Comparison of ENCODE assay signal across 9 mouse cellular contexts in the genomic region with DNA sequence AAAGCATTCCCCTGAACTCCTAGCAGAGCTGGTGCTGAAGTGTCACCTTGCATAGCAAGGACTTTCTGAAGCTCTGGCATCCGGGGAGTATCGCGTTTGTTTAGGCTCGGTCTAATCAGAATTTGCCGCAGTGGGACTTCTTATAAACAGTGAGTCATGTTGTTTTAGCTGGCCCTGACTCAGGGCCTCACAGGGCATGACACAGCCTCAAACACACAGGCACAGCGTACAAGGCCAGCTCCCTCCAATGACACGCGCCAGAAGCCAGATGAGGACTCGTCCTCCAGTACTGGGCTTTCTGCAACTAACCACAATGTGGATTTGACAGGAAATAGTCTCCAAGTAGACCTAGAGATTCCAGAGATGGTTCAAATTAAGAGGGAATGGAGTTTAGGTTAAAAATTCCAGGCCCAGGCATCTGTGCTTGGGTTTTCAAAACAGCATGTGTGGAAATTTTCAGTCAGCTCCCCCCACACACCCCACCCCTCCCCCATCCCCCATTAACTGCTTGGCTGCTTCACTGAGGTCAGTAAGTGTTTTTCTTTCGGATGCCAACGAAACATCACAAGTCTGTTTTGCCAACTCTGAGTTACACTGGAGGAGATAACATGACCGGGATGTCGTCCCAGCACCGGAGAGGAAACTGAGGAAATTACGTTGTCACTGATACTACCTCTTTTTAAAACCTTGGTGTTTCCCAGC. TPM values are rescaled to one million over a fixed set of nuclear protein-coding genes. Genes with fewer than 3 reads are reported as not detected.
DNase-seq lines count a peak whose midpoint lies in the region; ATAC-seq and TF ChIP-seq lines count a peak whose summit lies in the region.
"Had no signal": no experiment of that assay in that cellular context is flagged by ENCODE, and none has a peak within 500 bp of the region (broad histone marks: within the 10 kb centered on the region; RNA-seq: fewer than 3 reads in every experiment).

No protein-coding gene starts in this region.

- peaks cover 48% of the 10 kb centered on the region for H3K79me2 ChIP-seq in C2C12 (ENCODE audit: control insufficient read depth, insufficient read depth)

- H3K4me1 ChIP-seq in lung, adult 2 months (ENCODE audit: control insufficient read depth, insufficient read depth, low read length) = peaks cover 11% of the 10 kb centered on the region
- H3K4me1 ChIP-seq: midbrain, embryonic 12.5 days had no signal

- peaks cover 13% of the 10 kb centered on the region for H3K79me3 ChIP-seq in C2C12 (ENCODE audit: low read depth)

- no peak for TF ChIP-seq CTCF in C2C12 (IDR thresholded peaks at IDR 0.05; ENCODE audit: control insufficient read depth, insufficient read depth, insufficient read length)
- TF ChIP-seq CTCF in lung, adult 2 months (IDR thresholded peaks at IDR 0.05; ENCODE audit: insufficient read depth, low read length) = no peak

- ATAC-seq in granulocyte monocyte progenitor cell, adult 5-6 weeks (replicated peaks; ENCODE audit: poor library complexity, severe bottlenecking) = peak; percentile 78

- H3K36me3 ChIP-seq in C2C12 (ENCODE audit: control insufficient read depth, insufficient read depth) = no peaks in the 10 kb centered on the region
- H3K36me3 ChIP-seq: midbrain, embryonic 12.5 days had no signal

- WGBS in lung, adult 2 months = 8% methylated on average over 15 of the region's 15 CpGs

- H3ac ChIP-seq in C2C12 (ENCODE audit: control insufficient read depth, insufficient read length, low read depth) = peak overlapping the region; percentile 19

- TF ChIP-seq POLR2A in lung, adult 2 months (IDR thresholded peaks at IDR 0.05; ENCODE audit: borderline replicate concordance, extremely low read depth, low read depth, low read length) = no peak

- H3K4me3 ChIP-seq in C2C12 (ENCODE audit: insufficient read depth, poor library complexity, severe bottlenecking) = no peak overlapping the region
- H3K4me3 ChIP-seq in lung, adult 2 months (replicated peaks; ENCODE audit: extremely low read depth, low read depth, low read length) = no peak overlapping the region
- H3K4me3 ChIP-seq: midbrain, embryonic 12.5 days had no signal

- peak; percentile 74 for DNase-seq in adrenal gland, postnatal 10 days
- DNase-seq in kidney, adult 18-20 months = peak; percentile 33
- peak; percentile 50 for DNase-seq in lung, adult 2 months
- DNase-seq in urinary bladder, postnatal 36 days (ENCODE audit: low spot score in 2 of 2) = peak; percentile 45 to 64
- DNase-seq in layer of hippocampus, postnatal 10 days (ENCODE audit: low spot score in 2 of 2) = no peak
- DNase-seq in cerebellum, postnatal 4 days (ENCODE audit: low spot score in 2 of 2) = no peak

- no peaks in the 10 kb centered on the region for H3K27me3 ChIP-seq in C2C12 (ENCODE audit: control insufficient read depth, insufficient read depth, insufficient read length)
- H3K27me3 ChIP-seq: midbrain, embryonic 12.5 days had no signal

TF ChIP-seq in C2C12, 6 proteins besides CTCF, POLR2A, EP300 and RAD21:
- TF ChIP-seq CEBPB (IDR thresholded peaks at IDR 0.05; ENCODE audit: low read depth) (peak; percentile 20), MAX (IDR thresholded peaks at IDR 0.05) (peak; percentile 78), MYOG (IDR thresholded peaks at IDR 0.05; ENCODE audit: control insufficient read depth, extremely low read depth, insufficient read length) (no peak), FOSL1 (IDR thresholded peaks at IDR 0.05; ENCODE audit: insufficient read depth, low read length, poor library complexity, severe bottlenecking) (peak; percentile 95), MYOD1 (IDR thresholded peaks at IDR 0.05; ENCODE audit: control insufficient read depth, insufficient read length, low read depth) (peak; percentile 87), USF1 (IDR thresholded peaks at IDR 0.05; ENCODE audit: low read depth) (no peak)

RNA-seq across cellular contexts. Expression of a gene that starts 14.8 kb away (rescaled TPM):
- polyA plus RNA-seq in C2C12 (2012; fragmentation: generic; extraction: Trizol) = 4.3 TPM
- 10 to 100 TPM; 12.6 to 13.1 TPM for total RNA-seq in adrenal gland, postnatal 10 days (2021)
- total RNA-seq in granulocyte monocyte progenitor cell, adult 5-6 weeks (2014; fragmentation: Nextera tagmentation) = 0.90 and 2.1 TPM in 2 replicates
- total RNA-seq in granulocyte monocyte progenitor cell, adult 5-6 weeks (2017) = 1.0 and 1.8 TPM in 2 replicates
- polyA plus RNA-seq in lung, adult 2 months (2012; rRNA removed) = 4.8 and 7.4 TPM in 2 replicates
- total RNA-seq in layer of hippocampus, postnatal 10 days (2021) = 1 to 10 TPM; 1.5 to 1.6 TPM

Comparison
In these comparisons a context has a peak if more than half of its experiments do, and no peak if none do; other contexts are left out.
1. DNase-seq: peak in adrenal gland, postnatal 10 days (single experiment), kidney, adult 18-20 months (single experiment), lung, adult 2 months (single experiment) and urinary bladder, postnatal 36 days (2 of 2); none in layer of hippocampus, postnatal 10 days (0 of 2) and cerebellum, postnatal 4 days (0 of 2).
2. RNA of a gene that starts 14.8 kb away (total RNA-seq): 12.6 to 13.1 TPM in adrenal gland, postnatal 10 days; 0.90 to 2.1 TPM in granulocyte monocyte progenitor cell, adult 5-6 weeks and 1.5 to 1.6 TPM in layer of hippocampus, postnatal 10 days; every median in the first group is over 4 times any median in the second.